Comparison of ENCODE assay signal across 27 mouse cellular contexts in the genomic region with DNA sequence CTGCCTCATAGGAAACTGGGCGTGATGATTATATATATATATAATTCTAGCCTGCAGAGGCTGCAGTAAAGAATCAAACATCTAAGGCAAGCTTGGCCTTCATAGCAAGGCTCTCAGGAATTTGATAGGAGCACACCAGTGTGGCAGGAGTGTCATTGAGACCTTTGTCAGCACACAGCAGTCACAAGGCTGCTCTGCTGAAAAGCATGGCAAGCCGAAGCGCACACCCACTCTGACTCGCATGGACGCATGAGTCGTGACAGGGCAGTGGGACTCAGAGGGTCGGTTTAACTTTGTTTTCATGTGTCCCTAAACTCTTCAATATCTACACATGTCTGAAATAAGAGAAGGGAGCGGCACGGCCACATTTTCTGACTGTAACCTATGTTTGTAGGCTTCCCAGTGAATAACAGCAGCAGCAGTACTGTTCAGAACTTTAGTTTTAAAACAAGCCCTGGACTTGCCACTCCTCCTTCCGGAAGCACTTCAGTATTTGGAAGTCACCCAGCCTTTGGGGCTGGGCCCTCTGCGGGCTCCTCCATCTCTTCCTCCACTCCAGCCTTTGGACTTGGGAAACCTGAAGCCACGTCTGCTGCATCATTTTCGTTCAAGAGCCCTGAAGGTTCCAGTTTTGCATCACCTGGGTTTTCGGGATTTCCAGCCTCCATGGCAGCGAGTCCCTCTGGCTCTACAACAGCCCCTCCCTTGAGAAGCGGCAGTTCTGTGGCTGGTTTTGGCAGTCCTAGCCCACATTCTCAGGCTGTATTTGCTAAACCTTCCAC. TPM values are rescaled to one million over a fixed set of nuclear protein-coding genes. Genes with fewer than 3 reads are reported as not detected.
DNase-seq lines count a peak whose midpoint lies in the region; ATAC-seq lines count a peak whose summit lies in the region.
"Had no signal": no experiment of that assay in that cellular context is flagged by ENCODE, and none has a peak within 500 bp of the region (broad histone marks: within the 10 kb centered on the region; RNA-seq: fewer than 3 reads in every experiment).

No protein-coding gene starts in this region.

- DNase-seq in heart, adult 18-20 months: peak; percentile 22 to 39
- DNase-seq in heart, postnatal 25 days (ENCODE audit: low spot score): no peak
- peak; percentile 69 to 71 for DNase-seq in heart, postnatal 10 days
- DNase-seq in cerebellum, adult 8-10 months: no peak
- DNase-seq: adrenal gland, adult 8-10 months; cerebellum, adult 11-12 months; cerebellum, postnatal 25 days; embryo, embryonic 11 days; gastrocnemius, adult 2 months; kidney, adult 8-10 months; kidney, postnatal 4 days; layer of hippocampus, adult 9-11 months; lung, adult 18-20 months; thymus, adult 18-20 months; thymus, postnatal 36 days had no signal

- no peaks in the 10 kb centered on the region for H3K27me3 ChIP-seq in heart, embryonic 12.5 days (replicated peaks)
- no peaks in the 10 kb centered on the region for H3K27me3 ChIP-seq in kidney, embryonic 15.5 days
- H3K27me3 ChIP-seq in forebrain, embryonic 16.5 days (replicated peaks; ENCODE audit: control insufficient read depth, insufficient read depth, low read length): no peaks in the 10 kb centered on the region
- H3K27me3 ChIP-seq: embryonic facial prominence, embryonic 13.5 days; forebrain, embryonic 12.5 days; hindbrain, embryonic 13.5 days; limb, embryonic 13.5 days; liver, embryonic 12.5 days; midbrain, embryonic 12.5 days; Patski had no signal

- intact Hi-C loops in heart, postnatal 25 days (cut with DNase I): no loop called here
- intact Hi-C loops in heart, postnatal 10 days (cut with DNase I): no loop called here

- no peak overlapping the region for H3K9ac ChIP-seq in heart, embryonic 12.5 days
- no peak overlapping the region for H3K9ac ChIP-seq in kidney, embryonic 15.5 days
- no peak overlapping the region for H3K9ac ChIP-seq in forebrain, embryonic 16.5 days (replicated peaks; ENCODE audit: low read depth, low read length)
- H3K9ac ChIP-seq: embryonic facial prominence, embryonic 13.5 days; forebrain, embryonic 12.5 days; hindbrain, embryonic 13.5 days; limb, embryonic 13.5 days; liver, embryonic 12.5 days; midbrain, embryonic 12.5 days had no signal

- peaks cover 59% of the 10 kb centered on the region for H3K36me3 ChIP-seq in heart, embryonic 12.5 days
- peaks cover 59% of the 10 kb centered on the region for H3K36me3 ChIP-seq in kidney, embryonic 15.5 days
- peaks cover 18% of the 10 kb centered on the region for H3K36me3 ChIP-seq in forebrain, embryonic 16.5 days (ENCODE audit: control insufficient read depth, insufficient read depth)

- peaks cover 6% of the 10 kb centered on the region for H3K9me3 ChIP-seq in heart, embryonic 12.5 days (replicated peaks)
- H3K9me3 ChIP-seq in kidney, embryonic 15.5 days (replicated peaks): peaks cover 5% of the 10 kb centered on the region; the same call in 1 of the 2 replicates
- peaks cover 4% of the 10 kb centered on the region; the same call in 1 of the 2 replicates for H3K9me3 ChIP-seq in forebrain, embryonic 16.5 days (ENCODE audit: control insufficient read depth, low read length)
- H3K9me3 ChIP-seq: forebrain, embryonic 12.5 days; liver, embryonic 12.5 days had no signal

- H3K4me3 ChIP-seq in heart, embryonic 12.5 days: no peak overlapping the region
- no peak overlapping the region for H3K4me3 ChIP-seq in kidney, embryonic 15.5 days (replicated peaks)
- no peak overlapping the region for H3K4me3 ChIP-seq in forebrain, embryonic 16.5 days (replicated peaks; ENCODE audit: low read length)
- H3K4me3 ChIP-seq: embryonic facial prominence, embryonic 13.5 days; erythroblast, embryonic 14.5 days; forebrain, embryonic 12.5 days; gastrocnemius, adult 2 months; hindbrain, embryonic 13.5 days; limb, embryonic 13.5 days; liver, embryonic 12.5 days; midbrain, embryonic 12.5 days had no signal

- 0 out of 2 replicates have a peak overlapping the region, but pooled peaks have one; percentile 20 for H3K27ac ChIP-seq in heart, embryonic 12.5 days (ENCODE audit: poor library complexity, severe bottlenecking)
- no peak overlapping the region for H3K27ac ChIP-seq in kidney, embryonic 15.5 days
- H3K27ac ChIP-seq in forebrain, embryonic 16.5 days (ENCODE audit: low read length): no peak overlapping the region
- H3K27ac ChIP-seq: embryonic facial prominence, embryonic 13.5 days; forebrain, embryonic 12.5 days; gastrocnemius, adult 2 months; hindbrain, embryonic 13.5 days; limb, embryonic 13.5 days; liver, embryonic 12.5 days; midbrain, embryonic 12.5 days had no signal

- WGBS in heart, embryonic 12.5 days: 85% methylated on average over 16 of the region's 16 CpGs
- 88% methylated on average over 16 of the region's 16 CpGs for WGBS in kidney, embryonic 15.5 days
- 94% methylated on average over 16 of the region's 16 CpGs for WGBS in forebrain, embryonic 16.5 days

- H3K4me1 ChIP-seq in heart, embryonic 12.5 days (replicated peaks): no peaks in the 10 kb centered on the region
- no peaks in the 10 kb centered on the region for H3K4me1 ChIP-seq in kidney, embryonic 15.5 days
- H3K4me1 ChIP-seq in forebrain, embryonic 16.5 days (replicated peaks; ENCODE audit: control insufficient read depth, insufficient read depth, low read length): no peaks in the 10 kb centered on the region
- H3K4me1 ChIP-seq: embryonic facial prominence, embryonic 13.5 days; forebrain, embryonic 12.5 days; hindbrain, embryonic 13.5 days; limb, embryonic 13.5 days; liver, embryonic 12.5 days; midbrain, embryonic 12.5 days had no signal

- no peak for ATAC-seq in heart, embryonic 12.5 days (ENCODE audit: insufficient number of reproducible peaks, low FRiP score)
- no peak for ATAC-seq in kidney, embryonic 15.5 days (replicated peaks; ENCODE audit: low FRiP score)
- ATAC-seq in forebrain, embryonic 16.5 days: no peak
- ATAC-seq: activated CD4-positive, CD25-positive, alpha-beta regulatory T cell, adult 4 months; liver, embryonic 12.5 days; Patski had no signal

- no peak overlapping the region for H3K4me2 ChIP-seq in heart, embryonic 12.5 days
- H3K4me2 ChIP-seq in kidney, embryonic 15.5 days: no peak overlapping the region
- no peak overlapping the region for H3K4me2 ChIP-seq in forebrain, embryonic 16.5 days (ENCODE audit: low read length)
- H3K4me2 ChIP-seq: embryonic facial prominence, embryonic 13.5 days; forebrain, embryonic 12.5 days; hindbrain, embryonic 13.5 days; limb, embryonic 13.5 days; liver, embryonic 12.5 days; midbrain, embryonic 12.5 days had no signal

RNA-seq across cellular contexts. Expression of gene Nupl2, which starts 16.9 kb away (rescaled TPM):
- 1 to 10 TPM; 6.9 to 7.0 TPM for total RNA-seq in heart, adult 18-20 months (2021)
- total RNA-seq in heart, postnatal 25 days (2021): 1 to 10 TPM; 7.6 to 8.1 TPM
- 12.4 and 13.5 TPM in 2 replicates for polyA plus RNA-seq in heart, embryonic 12.5 days (2016; fragmentation: Nextera tagmentation; extraction: Ambion mirVana)
- total RNA-seq in heart, postnatal 10 days (2021): 10 to 100 TPM in 1 of 2 experiments, 1 to 10 TPM in 1; 9.1 to 10.7 TPM
- polyA plus RNA-seq in kidney, embryonic 15.5 days (2015; fragmentation: Nextera tagmentation; extraction: Ambion mirVana): 15.4 and 16.6 TPM in 2 replicates
- 14.4 and 16.7 TPM in 2 replicates for polyA plus RNA-seq in forebrain, embryonic 16.5 days (2015; fragmentation: Nextera tagmentation; extraction: Ambion mirVana)

Comparison
In these comparisons a context has a peak if more than half of its experiments do, and no peak if none do; other contexts are left out.
1. DNase-seq: peak in heart, adult 18-20 months (2 of 2) and heart, postnatal 10 days (2 of 2); none in heart, postnatal 25 days (single experiment) and cerebellum, adult 8-10 months (single experiment).